Mouse (Mus musculus) kidney, adult 2 months (tissue): ENCODE results near the gene Kif21b. TPM values are rescaled to one million over a fixed set of nuclear protein-coding genes. Genes with fewer than 3 reads are reported as not detected.
A peak's percentile ranks its signal among the peaks of the same experiment; 100 is the strongest.

ENCODE experiments used
- DNase-seq: peaks from one replicate; pipeline ENCODE4 v3.0.0; 2021
- H3K27ac ChIP-seq: fragments of 200-500 bp; 2 replicates; pipeline ENCODE4 v1.5.1; 2012; ENCODE audit warnings: low read depth, low read length, control low read depth, inconsistent platforms; ENCODE audit not compliant: insufficient read depth
- H3K27me3 ChIP-seq: fragments of 200-500 bp; replicated peaks from 2 replicates; pipeline ENCODE4 v1.6.1; 2012; ENCODE audit warnings: mild to moderate bottlenecking, moderate library complexity, low read length, inconsistent platforms; ENCODE audit not compliant: control insufficient read depth, insufficient read depth
- H3K36me3 ChIP-seq: fragments of 200-500 bp; 2 replicates; pipeline ENCODE4 v1.6.1; 2012; ENCODE audit warnings: mild to moderate bottlenecking, moderate library complexity, low read length, inconsistent platforms; ENCODE audit not compliant: control insufficient read depth, insufficient read depth
- H3K4me1 ChIP-seq: fragments of 200-500 bp; 2 replicates; pipeline ENCODE4 v1.6.1; 2011; ENCODE audit warnings: low read length; ENCODE audit not compliant: control insufficient read depth, insufficient read depth
- H3K4me3 ChIP-seq: fragments of 200-500 bp; 2 replicates; pipeline ENCODE4 v1.5.1; 2011; ENCODE audit warnings: mild to moderate bottlenecking, low read depth, low read length, control low read depth; ENCODE audit not compliant: insufficient read depth
- CTCF ChIP-seq: fragments of 200-500 bp; conservative IDR thresholded peaks from 2 replicates; pipeline ENCODE4 v1.5.1; 2011; ENCODE audit warnings: low read depth, mild to moderate bottlenecking, control low read depth, low read length, moderate library complexity, mixed read lengths; ENCODE audit not compliant: insufficient read depth, insufficient read length
- POLR2A ChIP-seq: fragments of 200-500 bp; IDR thresholded peaks from one replicate; pipeline ENCODE4 v1.6.1; 2011; ENCODE audit warnings: low read depth, low read length, control low read depth
- WGBS: fragments of 180-500 bp; shearing (Covaris S2); methylation state at CpG from one replicate; pipeline ENCODE4 v1.1.7; 2018; 5-methylcytosine and 5-hydroxymethylcytosine counted together
- polyA plus RNA-seq: library from polyadenylated mRNA; depleted of rRNA; stranded (reverse); fragments of >200 nt; gene quantifications from 2 replicates; pipeline ENCODE4 v1.2.3, GENCODE M21; 2012; rRNA removed

The Kif21b gene
- polyA plus RNA-seq, result 1.3 and 4.2 TPM in 2 replicates

- H3K4me3 ChIP-seq, result peak within 1 kb of the TSS; percentile 59
- WGBS, result 2% methylated on average over 42 of the region's 42 CpGs
- DNase-seq, result peak; percentile 83
- H3K27me3 ChIP-seq, result no peaks in the 10 kb centered on the region; the same call in 1 of the 2 replicates
- no peak within 1 kb of the TSS for H3K27ac ChIP-seq
- H3K4me1 ChIP-seq, result no peaks in the 10 kb centered on the region
- TF ChIP-seq POLR2A, result no peak
- no peak for TF ChIP-seq CTCF
- H3K36me3 ChIP-seq, result no peaks in the 10 kb centered on the region
These were observed at the start of gene Kif21b for GRCm38 (mm10) chr1:136130951-136131558. Gene Kif21b (plus strand): TSS chr1:136131389.

DNA sequence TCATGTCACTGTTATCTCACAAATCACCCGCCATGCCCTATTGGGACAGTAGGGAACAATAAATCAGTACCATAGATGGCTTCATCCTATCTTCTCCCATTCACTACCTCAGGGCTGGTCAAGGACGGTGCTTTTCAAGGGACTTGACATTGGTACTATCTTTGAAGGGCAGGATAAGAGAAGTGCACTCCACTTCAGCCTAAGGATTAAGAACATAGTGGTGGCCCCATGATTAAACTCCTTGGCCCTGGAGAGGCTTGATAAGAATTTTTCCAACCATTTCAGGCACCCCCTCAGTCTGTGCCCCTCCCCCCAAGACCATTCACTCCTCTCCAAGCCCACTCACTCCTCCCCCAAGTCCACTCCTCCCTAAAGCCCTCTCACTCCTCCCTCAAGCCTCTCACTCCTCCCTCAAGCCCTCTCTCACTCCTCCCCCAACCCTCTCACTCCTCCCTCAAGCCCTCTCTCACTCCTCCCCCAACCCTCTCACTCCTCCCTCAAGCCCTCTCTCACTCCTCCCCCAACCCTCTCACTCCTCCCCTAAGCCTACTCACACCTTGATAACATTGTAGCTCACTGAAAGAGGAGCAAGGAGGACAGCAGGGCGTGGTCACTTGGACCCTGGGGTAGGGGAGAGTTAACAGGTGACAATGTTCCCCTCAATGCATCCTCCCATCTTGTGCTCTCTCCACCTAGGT, 45.1 kb upstream of the Kif21b start:
- H3K4me3 ChIP-seq, result no peak overlapping the region
- H3K27me3 ChIP-seq, result no peaks in the 10 kb centered on the region
- H3K4me1 ChIP-seq, result no peaks in the 10 kb centered on the region
- H3K36me3 ChIP-seq, result no peaks in the 10 kb centered on the region
- DNase-seq, result no peak
- no peak for TF ChIP-seq CTCF
- no peak for TF ChIP-seq POLR2A
- 82% methylated on average over 3 of the region's 3 CpGs for WGBS
- no peak overlapping the region for H3K27ac ChIP-seq

DNA sequence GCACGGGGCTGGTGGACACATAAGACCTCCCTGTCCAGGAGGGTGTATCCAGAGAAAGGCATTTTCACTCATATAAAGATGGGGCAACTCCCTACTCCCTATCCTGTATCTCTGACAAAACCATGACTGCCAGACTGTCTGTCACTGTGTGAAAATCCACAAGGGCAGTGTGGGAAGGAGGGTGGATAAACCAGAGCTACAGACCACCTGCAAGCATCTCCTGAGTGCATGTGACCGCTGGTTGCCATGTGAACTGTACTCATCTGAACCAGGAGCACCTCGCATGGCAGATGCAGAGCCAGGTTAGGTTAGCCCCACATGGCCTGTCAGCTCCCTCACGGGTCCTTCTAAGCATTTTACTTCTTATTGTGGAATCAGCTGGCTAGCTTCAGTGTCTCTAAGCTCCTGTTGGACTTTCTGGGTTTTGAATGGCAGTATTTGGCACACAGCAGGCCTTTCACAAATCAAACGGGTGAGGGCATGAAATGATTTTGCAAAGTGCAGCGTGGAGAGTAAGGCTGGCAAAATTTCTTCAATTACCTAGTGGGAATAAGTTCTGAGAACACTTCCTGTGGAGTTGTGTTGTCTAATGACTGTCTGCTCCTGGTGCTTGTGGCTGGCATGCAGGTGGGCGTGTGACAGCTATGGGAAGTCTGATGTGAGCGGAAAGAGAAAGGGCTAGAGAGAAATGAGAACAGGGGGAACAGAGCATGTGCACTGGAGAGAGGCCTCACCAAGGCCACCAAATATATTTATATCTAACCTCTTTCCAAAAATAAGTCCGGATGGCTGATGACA, 41.6 kb upstream of the Kif21b start:
- Histone ChIP-seq H3K27ac (no peak overlapping the region), H3K27me3 (no peaks in the 10 kb centered on the region), H3K4me1 (no peaks in the 10 kb centered on the region), H3K36me3 (no peaks in the 10 kb centered on the region), H3K4me3 (no peak overlapping the region)
- DNase-seq, result no peak
- TF ChIP-seq CTCF, result no peak
- 77% methylated on average over 9 of the region's 9 CpGs for WGBS

DNA sequence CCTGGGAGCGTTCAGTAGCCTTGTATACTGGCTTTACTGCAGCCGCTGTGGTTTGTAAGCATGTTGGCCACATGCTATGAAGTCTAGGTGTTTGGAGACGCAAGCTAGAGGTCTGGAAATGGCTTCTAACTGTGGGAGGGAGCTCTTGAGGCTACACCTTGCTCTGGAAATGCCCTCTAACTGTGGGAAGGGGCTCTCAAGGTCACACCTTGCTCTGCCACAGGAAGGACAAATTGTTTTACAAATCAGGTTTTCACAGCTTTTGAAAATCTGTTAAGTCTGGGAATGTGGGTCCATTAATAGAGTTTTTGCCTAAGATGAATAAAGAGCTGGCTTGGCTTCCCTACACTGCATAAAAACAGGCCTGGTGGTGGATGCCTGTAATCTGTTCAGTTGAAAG, 37.5 kb upstream of the Kif21b start:
- TF ChIP-seq POLR2A, result no peak
- no peak for TF ChIP-seq CTCF
- H3K36me3 ChIP-seq, result no peaks in the 10 kb centered on the region
- 77% methylated on average over 3 of the region's 3 CpGs for WGBS
- no peaks in the 10 kb centered on the region for H3K27me3 ChIP-seq
- H3K4me3 ChIP-seq, result no peak overlapping the region
- no peak overlapping the region for H3K27ac ChIP-seq
- no peak for DNase-seq
- H3K4me1 ChIP-seq, result no peaks in the 10 kb centered on the region

DNA sequence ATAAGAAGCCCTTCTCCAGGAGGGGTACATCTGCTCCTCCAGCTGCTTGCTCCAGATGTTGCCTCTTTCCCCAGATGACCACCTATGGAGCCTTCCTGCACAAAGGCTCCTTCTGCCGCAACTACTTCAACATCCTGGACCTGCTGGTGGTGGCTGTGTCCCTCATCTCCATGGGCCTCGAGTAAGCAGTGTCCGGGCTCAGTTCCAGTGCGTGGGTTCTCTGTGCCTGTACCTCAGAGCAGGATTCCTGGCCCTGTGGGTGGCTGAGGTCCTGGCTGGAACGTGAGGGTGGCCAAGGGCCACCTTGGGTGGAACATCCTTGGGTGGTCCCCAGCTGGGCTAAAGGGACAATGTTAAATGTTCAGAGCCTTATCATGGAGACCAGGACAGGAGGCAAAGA, 36.4 kb upstream of the Kif21b start:
- H3K36me3 ChIP-seq, result no peaks in the 10 kb centered on the region
- 90% methylated on average over 5 of the region's 5 CpGs for WGBS
- H3K27ac ChIP-seq, result no peak overlapping the region
- no peak overlapping the region for H3K4me3 ChIP-seq
- H3K4me1 ChIP-seq, result no peaks in the 10 kb centered on the region
- TF ChIP-seq POLR2A, result no peak
- no peak for TF ChIP-seq CTCF
- no peak for DNase-seq
- H3K27me3 ChIP-seq, result no peaks in the 10 kb centered on the region

DNA sequence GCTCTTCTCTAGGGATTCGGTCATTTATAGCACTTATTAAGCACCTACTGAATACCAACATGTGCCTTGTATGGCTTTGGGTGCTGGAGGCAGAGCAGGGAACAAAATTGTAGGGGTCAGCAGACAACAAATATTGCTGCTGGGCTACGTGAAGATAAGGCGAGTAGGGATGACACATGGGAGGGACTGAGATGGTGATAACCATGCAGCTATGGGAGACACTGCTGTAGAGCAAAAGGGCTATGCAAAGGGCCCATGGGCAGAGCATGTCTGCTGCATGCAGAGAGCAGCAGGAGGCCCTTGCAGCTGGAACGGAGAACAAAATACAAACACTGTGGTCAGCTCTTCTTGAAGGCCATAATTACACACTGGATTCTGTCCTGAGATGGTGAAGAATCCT, 29.1 kb upstream of the Kif21b start:
- Histone ChIP-seq H3K27ac (no peak overlapping the region), H3K4me1 (no peaks in the 10 kb centered on the region), H3K36me3 (no peaks in the 10 kb centered on the region), H3K27me3 (no peaks in the 10 kb centered on the region), H3K4me3 (no peak overlapping the region)
- no peak for DNase-seq
- WGBS, result 81% methylated on average over 4 of the region's 4 CpGs
- TF ChIP-seq POLR2A (no peak), CTCF (no peak)

DNA sequence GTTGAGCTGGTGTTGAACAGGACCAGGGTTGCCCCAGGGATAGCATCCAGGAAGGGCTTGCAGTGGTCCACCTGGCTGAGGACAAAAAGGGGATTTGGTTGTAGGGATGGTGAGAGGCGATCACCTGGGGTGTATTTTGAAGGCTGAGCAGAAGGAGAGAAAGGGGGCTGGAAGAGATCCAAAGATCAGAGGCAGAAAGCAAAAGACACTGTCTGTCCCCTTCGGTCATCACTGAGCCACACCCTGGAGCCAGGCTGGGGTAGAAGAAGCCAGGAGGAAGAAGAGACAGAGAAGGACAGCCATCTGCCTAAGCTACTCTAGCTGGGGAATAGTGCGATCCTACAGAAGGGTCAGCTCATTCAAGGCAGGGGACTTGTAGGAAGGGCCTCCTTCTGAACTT, 28.6 kb upstream of the Kif21b start:
- WGBS, result 90% methylated on average over 3 of the region's 3 CpGs
- Histone ChIP-seq H3K4me3 (no peak overlapping the region), H3K27ac (no peak overlapping the region), H3K27me3 (no peaks in the 10 kb centered on the region), H3K4me1 (no peaks in the 10 kb centered on the region), H3K36me3 (no peaks in the 10 kb centered on the region)
- no peak for DNase-seq
- TF ChIP-seq CTCF, result no peak

DNA sequence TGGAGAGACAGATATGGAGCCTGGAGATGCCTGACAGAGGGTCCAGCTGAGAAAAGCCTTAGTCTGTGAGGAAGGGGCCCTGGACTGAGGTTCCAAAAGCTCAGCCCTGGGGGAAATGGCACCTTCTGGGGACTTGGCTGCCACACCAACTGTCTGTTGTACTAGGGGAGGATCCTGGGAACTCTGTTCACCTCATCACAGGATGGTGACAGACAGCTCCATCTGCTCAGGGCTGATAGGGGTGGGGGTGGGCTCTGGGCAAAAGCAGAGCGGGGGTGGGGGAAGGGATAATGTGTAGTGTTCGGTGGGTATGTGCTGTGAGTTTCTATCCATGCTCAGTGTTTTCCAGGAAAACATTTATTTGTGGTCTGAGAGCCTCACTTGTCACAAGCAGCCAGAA, 28.2 kb upstream of the Kif21b start:
- 84% methylated on average over 2 of the region's 2 CpGs for WGBS
- no peaks in the 10 kb centered on the region for H3K27me3 ChIP-seq
- TF ChIP-seq CTCF (no peak), POLR2A (no peak)
- no peak for DNase-seq
- no peak overlapping the region for H3K4me3 ChIP-seq
- H3K4me1 ChIP-seq, result no peaks in the 10 kb centered on the region
- no peaks in the 10 kb centered on the region for H3K36me3 ChIP-seq
- H3K27ac ChIP-seq, result no peak overlapping the region
